Mouse (Mus musculus) right cerebral cortex, adult 2 months (tissue): ENCODE data around the gene Mrps2.

ENCODE experiments used
- DNase-seq, 2 experiments: peaks; one replicate each; pipeline ENCODE4 v3.0.0; 2021 to 2022; ENCODE audit warnings: low spot score in 2 of 2

Mrps2 gene

DNA sequence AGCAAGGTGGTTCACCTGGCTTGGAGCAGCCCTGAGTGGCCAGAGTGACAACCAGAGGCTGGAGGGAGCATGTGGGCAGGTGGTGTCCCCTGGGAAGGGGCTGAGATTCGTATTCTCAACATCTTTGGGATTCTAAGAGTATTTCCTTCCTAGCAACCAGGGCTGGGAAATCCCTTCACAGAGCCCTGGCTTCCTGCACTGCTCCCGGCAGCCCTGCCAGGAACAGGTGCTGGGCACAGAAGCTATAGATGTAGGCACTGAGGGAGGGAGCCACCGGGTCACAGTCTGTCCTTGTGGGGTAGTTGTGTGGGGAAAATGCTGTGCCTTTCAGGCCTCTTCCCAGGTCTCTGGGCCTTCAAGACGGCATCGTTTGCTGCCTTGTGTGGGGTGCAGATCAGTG lies 52.7 kb downstream of the Mrps2 start:
- DNase-seq: no peak
